Mouse (Mus musculus) ovary, adult 18-20 months (tissue): Measurements from ENCODE around the gene Ufc1.

Experiments
- DNase-seq: peaks from one replicate; pipeline ENCODE4 v3.0.0; 2022; ENCODE audit warnings: low spot score, mixed read lengths

Gene Ufc1

DNA sequence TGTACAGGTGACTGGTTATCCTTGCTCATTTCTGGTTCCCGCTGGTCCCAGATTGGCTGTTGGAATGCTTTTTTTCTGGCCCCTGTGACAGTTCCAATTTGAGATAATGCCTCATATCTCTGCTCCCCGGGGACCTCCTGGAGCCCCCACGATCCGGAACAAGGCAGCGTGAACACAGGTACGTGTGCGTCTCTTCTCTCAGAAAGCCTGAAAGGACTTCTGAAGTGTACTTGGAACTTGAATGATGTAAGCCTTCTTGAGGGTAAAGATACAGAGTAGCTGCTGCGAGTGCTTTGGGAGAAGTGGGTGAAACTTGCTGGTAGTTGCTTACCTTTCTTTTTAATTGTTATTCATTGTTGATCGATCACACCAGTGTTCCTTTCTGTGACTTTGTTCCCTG, 23.6 kb downstream of the Ufc1 start:
- DNase-seq = no peak

DNA sequence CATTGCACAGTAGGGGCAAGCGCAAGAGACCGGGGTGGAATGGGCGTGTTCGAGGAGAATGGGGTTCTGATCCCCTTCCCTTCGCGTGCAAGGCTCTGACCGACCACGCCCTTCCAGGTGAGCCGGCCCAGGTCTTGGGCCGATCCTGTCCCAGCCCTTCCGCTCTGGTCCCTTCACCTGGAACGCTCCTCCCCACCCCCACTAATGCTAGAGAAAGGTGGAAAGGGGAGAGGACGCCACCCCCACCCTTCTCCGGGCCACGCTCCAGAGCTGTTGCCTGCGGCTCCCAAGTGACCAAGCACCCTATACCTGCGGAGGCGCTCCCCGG, 24.3 kb downstream of the Ufc1 start:
- no peak for DNase-seq

DNA sequence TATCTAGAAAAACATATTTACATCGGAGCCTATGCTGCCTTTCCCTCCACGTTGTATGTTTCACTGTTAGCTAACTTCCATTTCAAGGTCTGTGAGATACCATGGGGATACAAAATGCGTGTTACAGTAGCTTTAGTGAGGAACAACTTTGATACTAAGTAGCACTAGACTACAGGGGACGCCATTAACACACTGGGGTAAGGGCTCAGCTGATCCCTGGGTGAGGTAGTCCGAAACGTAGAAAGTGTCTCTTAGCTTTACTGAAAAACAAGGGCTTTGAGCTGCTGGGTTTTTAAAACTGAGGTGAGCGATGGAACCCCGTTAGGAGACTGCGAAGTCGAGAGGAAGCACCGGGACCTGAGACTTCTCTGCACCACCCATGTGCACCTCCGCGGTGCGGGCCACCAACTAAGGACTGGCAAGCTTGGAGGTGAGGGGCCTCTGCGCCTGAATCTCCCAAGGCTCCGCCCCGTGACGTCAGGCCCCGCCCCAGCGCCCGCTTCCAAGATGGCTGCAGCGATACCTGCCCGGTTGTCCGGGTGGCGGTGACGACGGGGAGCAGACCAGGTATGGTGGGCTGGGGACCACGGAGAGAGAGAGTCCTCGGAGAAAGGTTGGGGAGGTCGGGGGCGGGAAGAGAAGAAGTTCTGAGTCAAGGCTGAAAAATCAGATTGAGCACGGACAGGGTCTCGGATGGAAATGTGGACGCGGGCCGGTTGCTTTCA, 24.8 kb downstream of the Ufc1 start, which contains the start of gene B4galt3:
TSS of gene B4galt3 (plus strand) at position 481 of the 725 bp plus-strand sequence.
- peak; percentile 90 for DNase-seq

DNA sequence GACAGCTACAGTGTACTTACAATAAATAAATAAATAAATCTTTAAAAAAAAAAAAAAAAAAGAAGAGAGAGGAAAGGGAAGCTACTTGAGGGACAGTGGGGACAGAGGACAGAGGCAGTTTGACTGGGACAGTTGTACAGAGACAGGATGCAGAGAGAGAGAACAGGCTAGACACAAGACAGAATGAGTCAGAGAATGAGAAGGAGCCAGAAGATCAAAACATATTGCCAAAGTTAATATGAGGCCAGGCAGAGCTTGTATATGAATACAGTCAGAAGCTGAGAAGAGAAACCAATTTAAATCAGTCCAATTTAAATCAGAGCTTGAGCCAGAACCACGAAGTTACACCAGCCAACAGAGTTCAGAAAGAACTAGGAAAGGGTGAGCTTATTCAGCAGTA, 26.5 kb downstream of the Ufc1 start:
- no peak for DNase-seq

DNA sequence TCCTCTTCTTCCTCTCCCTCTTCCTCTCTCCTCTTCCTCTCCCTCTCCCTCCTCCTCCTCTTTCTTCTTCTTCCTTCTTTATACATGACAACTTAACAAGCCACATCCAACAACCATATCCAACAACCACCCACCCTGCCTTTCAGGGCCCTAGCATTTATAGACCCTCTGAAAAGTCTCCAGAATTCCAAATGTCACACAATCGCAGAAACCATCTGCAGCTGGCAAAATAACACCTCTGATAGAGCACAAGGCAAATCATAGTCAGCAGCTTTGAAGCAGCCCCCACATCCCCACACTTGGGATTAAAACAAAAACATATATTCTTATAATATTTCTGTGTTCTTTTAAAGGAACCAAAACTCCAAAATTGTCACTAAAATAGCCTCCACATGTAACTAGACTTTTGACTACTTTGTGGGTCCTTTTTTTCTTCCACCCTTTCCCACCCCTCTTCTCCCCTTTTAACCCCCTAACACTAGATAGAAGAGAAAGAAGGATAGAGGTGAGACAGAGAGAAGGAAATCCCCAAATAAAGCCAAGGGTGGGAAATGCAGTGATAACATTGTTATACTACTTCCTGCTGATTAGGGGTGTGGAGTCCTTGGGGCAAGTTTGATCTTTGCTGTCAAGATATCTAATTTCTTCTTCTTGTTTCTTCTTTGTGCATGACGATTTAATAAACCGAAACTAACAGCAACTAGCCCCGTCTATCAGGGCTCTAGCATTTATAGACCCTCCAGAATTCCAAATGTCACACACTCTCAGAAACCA, 28.7 kb downstream of the Ufc1 start:
- DNase-seq = no peak

DNA sequence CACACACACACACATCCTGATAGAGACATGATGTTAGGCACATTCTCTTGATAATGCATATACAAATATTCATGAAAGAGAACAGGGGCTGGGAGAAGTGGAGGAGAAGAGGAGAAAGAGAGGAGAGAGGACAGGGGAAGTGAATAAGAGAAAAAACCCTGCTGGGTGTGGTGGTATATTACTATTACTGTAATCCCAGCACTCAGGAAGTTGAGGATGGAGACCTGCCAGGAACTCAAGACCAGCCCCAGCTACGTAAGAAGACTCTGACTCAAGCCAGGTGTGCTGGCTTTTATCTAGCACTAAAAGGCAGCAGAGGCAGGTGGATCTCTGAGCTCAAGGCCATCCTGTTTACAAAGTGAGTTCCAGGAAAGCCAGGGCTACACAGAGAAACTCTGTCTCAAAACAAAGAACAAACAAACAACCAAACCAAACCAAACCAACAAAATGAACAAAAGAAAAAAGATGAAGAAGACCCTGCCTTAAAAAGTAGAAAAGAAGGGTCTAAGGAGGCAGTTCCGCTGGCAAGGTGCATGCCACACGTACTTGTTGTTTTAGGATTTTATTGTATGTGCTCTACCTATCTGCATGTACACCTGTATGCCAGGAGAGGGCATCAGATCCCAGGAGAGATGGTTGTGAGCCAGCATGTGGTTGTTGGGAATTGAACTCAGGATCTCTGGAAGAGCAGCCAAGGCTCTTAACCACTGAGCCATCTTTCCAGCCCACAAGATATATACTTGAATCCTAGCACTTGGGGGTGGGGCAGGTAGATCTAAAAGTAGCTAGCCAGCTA, 31.0 kb downstream of the Ufc1 start:
- no peak for DNase-seq

DNA sequence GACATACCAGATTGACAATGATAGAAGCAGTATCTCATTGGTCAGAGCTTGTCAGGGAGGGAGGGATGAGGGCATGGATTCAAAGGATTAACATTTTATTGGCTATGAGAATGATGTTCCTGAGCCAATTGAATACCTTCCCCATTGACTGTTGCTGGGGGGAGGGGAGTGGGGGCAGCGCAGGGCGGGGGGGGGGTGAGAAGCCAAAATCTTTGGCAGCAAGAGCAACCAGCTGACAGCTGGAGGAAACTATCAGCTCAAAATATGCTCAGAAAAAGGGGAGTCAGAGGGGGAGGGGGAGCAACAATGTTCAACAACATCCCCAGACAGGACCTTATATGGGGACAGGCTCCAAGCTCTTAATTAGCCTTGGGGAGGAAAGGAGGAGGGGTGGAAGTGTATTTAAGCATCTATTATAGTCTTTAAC, 31.6 kb downstream of the Ufc1 start:
- DNase-seq = no peak

DNA sequence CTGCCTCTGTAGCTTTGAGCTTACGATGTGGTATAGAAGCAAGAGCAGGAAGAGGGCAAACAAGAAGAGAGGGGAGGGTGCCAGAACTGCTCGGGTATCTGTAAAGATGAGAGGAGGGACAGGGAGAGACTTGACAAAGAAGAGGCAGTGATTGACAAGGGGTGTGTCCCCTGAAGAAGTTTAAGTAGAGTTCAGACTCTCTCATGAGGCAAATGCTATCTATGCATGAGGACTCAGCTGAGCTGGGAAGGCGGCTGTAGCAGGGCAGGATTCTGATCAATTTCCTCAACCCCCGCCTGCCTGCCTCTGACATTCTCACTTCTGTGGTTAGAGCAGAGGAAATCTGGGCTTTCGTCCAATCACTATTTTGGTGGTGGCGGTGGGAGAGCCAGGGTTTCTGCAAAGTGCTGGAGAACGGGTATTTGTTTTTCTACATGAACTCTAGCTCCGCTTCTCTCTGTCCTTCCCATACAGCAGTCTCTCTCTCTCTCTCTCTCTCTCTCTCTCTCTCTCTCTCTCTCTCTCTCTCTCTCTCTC, 32.2 kb downstream of the Ufc1 start:
- DNase-seq = peak; percentile 75

DNA sequence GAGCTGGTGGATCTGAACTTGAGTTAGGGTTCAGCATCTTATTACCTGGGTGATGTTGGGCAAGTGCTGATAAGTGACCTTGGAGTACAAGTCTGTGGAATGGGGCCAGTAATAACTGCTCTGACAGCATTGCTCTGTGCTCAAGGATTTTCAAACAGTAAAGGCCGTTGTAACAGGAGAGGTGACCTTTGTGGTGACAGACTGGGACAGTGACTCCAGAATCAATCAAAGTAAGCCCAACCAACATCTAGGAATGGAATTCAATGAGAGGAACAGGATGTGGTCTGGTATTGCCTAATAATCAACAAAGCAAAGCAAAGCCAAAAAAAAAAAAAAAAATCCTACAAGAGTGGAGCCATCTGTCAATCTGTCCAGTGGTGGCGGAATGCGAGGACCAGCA, 34.5 kb downstream of the Ufc1 start:
- DNase-seq = no peak

DNA sequence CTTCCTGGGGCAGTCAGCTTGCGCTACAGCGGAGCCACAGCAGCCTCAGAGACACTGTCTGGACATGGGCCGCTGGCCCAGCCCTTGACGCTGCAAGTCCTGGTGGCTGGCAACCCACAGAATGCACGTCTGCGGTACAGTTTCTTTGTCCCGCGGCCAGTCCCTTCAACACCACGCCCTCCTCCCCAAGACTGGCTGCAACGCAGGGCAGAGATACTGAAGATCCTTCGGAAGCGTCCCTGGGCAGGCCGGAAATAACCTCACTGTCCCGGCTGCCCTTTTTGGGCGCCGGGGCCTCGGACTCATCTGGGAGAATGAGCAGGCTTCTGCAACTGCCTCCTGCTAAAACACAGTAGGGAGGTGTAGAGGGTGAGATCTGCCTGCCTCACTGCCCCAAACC, 35.9 kb downstream of the Ufc1 start:
- DNase-seq = no peak

DNA sequence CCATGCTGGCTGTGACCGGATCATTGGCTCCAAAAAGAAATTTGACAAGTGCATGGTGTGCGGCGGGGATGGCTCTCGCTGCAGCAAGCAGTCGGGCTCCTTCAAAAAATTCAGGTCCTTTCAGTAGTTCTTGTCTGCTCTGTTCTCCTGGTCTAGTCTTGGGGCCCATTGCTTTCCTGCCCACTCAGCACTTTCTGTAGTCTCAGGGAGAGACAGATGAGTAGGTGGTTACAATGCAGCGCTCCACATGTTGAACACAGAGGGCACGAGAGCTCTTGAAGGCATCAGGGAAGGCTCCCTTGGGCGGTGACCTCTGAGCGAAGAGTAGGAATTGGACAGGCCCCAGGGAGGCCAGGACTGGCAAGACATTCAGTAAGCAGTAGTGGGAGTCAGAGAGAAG, 37.0 kb downstream of the Ufc1 start:
- no peak for DNase-seq

DNA sequence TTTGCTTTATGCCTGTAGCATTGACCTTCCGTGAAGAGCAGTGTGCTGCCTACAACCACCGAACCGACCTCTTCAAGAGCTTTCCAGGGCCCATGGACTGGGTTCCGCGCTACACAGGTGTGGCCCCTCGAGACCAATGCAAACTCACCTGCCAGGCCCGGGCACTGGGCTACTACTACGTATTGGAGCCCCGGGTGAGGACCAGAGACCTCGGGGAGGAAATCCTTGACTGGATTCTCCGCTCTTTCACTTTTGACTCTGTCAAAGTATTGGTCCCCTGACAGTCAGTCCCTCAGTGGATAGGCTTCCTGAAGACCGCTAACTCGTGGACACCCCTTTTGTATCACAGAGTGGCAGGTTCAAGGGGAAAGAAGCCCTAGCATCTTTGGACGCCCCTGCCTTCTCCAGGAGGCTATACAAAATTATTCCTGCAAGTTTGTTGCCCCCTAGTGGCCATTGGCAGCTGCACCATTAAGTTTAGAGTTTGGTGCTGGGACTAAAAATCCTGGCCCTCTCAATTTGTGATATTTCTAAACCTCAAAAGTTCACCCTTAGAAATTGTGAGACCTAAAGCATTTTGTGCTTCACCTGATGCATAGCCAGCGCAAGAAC, 37.8 kb downstream of the Ufc1 start:
- DNase-seq = no peak

DNA sequence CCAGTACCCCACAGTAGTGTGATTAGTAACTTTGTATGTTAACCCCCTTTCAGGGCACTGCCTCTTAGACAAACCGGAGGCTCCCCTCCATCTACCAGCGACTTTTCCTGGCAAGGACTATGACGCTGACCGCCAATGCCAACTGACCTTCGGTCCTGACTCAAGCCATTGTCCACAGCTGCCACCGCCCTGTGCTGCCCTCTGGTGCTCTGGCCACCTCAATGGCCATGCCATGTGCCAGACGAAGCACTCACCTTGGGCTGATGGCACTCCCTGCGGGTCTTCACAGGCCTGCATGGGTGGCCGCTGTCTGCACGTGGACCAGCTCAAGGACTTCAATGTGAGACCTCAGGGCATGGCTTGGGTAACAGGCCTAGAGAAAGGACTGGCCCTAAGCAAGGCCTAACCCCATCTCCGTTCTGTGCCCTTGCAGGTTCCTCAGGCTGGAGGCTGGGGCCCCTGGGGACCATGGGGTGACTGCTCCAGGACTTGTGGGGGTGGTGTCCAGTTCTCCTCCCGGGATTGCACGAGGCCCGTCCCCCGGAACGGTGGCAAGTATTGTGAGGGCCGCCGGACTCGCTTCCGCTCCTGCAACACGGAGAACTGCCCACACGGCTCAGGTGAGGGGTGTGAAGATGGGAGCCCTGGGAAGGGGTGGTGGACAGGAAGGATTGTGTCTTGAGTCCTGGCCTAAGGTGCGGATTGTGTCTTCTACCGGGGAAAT, 38.6 kb downstream of the Ufc1 start:
- DNase-seq = no peak

DNA sequence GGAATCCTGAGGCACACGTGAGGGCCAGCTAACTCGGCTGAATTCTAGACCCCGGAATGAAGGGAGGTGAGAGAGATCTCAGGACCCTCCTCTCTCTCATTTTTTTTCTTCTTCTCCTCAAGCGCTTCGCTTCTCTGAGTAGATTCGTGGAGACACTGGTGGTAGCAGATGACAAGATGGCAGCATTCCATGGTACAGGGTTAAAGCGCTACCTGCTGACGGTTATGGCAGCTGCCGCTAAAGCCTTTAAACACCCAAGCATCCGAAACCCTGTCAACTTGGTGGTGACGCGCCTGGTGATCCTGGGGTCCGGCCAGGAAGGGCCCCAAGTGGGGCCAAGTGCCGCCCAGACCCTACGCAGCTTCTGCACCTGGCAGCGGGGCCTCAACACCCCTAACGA, 42.4 kb downstream of the Ufc1 start:
- DNase-seq = no peak

DNA sequence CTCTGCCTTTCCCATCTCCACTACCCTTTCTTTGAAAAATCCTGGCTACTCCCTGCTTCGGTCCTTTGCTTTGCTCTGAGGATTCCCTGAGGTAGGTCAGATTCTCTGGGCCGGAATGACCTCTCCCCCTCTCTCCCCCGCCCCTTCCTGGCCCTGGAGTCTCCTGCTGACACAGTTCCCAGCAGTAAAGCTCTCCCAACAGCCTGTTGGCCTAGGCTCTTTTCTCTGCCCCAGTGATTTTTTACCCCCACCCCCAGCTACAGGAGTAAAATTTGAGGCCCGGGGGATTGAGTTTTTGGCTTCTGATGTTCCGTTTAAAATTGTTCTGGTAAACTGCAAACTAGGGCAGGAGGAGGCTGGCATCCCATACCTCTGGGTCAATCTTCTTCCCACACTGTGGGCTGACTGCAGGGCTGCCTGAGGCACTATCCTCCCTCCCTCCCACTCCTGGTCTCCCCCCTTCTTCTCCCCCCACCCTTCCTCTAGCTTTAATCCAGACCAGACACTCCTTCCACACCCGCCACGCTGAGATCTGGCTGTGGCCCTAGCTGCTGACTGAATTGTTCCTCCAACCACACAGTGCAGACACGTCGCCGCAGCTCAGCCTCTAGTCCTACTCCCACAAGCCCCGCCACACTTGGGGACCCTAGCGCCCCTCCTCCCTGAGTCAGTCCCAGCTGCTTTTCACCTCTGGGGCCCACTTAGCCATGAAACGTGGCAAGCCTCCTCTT, 43.1 kb downstream of the Ufc1 start:
- DNase-seq = no peak

DNA sequence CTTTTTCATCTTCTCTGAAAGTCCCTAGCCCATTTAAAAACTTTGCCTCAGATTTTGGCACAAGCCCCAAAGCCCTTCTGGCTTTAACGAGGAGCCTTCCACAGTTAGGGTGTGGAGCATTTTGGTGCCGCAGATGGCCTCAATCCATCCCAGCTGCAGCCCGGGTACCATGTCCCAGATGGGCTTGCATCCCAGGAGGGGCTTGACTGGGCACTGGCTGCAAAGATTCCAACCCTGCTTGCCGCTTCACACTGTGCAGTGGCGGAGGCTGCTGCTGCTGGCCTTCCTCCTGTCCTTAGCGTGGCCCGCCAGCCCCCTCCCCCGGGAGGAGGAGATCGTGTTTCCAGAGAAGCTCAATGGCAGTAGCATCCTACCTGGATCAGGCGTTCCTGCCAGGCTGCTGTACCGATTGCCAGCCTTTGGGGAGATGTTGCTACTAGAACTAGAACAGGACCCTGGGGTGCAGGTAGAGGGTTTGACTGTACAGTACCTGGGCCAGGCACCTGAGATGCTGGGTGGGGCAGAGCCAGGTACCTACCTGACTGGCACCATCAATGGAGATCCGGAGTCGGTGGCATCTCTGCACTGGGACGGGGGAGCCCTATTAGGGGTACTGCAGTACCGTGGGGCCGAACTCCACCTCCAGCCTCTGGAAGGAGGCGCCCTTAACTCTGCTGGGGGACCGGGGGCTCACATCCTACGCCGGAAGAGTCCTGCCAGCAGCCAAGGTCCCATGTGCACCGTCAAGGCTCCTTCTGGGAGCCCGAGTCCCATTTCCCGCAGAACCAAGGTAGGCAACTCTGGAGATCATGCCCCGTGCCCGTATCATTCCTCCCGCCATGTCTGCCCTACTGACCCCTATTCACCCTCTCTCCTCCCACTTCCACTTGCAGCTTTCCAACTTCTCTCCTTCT, 43.9 kb downstream of the Ufc1 start, which contains the start of gene Ndufs2:
TSS of gene Ndufs2 (minus strand) at position 709 of the 914 bp plus-strand sequence.
- no peak for DNase-seq

DNA sequence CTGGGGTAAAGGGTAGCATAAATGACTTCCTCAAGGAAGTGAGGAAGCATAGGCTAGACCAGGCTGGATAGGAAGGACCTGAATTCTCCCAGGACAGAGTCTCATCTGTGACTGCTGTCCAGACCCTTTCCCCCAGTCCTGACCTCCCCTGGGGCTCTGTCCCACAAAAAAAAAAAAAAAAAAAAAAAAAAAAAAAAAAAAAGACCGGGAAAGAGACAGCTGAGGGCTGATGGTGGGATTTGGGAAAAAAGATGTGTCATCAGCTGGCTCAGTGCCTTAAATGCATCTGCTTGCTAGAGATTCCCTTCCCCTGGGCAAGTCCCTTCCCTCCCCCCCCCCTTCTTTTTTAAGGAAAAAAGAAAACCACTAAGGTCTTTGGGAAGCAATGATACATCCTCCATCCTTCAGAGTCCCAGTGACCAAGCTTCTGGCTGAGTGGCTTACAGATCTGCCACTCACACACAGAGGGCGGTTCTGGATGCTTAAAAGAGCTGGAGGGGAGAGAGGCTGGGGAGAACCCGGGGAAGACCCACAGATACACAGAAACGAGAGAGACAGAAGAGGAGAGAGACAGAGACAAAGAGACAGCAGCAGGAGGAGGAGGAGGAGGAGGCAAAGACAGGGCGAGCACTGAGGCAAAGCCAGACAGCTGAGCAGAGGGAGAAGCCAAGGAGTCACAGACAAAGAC, 44.8 kb downstream of the Ufc1 start, which contains the start of gene Adamts4:
TSS of gene Adamts4 (plus strand) at position 509 of the 688 bp plus-strand sequence.
- no peak for DNase-seq

DNA sequence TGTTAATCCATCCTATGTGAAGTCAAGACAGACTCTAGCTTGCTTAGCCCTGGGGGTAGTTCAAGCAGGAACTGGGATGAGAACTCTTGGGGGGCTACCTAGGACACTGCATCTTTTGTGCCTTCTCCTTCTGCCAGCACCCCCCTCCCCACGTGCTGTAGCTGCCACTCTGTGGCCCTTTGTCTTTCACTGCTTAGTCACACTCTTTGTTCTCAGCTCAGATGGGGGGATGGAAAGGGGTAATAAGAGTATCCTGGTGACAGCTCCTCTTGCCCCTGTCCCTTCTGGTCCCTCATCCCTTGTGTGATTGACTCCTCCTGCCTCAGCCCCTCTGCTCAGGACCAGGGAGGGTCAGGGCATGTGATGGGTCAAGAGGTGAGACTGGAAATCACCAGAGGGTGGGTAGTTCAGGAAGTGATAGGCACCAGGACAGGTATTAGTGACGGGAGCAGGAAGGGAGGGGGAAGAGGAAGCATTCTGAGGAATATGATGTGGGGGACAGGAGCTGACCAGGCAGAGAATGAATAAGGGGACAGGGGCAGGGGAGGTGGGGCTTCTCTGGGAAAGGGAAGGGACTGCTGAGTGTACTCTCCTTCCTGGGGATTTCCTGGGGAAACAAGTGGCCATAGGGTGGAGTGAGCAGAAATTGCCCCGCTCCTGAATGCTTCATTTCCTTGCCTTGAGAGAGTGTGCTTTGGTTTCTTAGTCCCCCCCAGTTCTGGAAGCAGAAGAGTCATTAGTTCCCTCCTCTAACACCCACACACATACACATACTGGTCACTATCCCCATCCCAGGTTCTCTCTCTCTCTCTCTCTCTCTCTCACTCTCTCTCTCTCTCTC, 46.2 kb downstream of the Ufc1 start:
- DNase-seq = no peak
